Mouse (Mus musculus) sigmoid colon, adult 10 weeks (tissue): Measurements from ENCODE around the gene Rhod. TPM values are rescaled to one million over a fixed set of nuclear protein-coding genes. Genes with fewer than 3 reads are reported as not detected.

Experiments
- polyA plus RNA-seq: library from polyadenylated mRNA; stranded (reverse); fragments of 350-450 nt; fragmentation: Illumina TruSeq; extraction: RNeasy Lipid Tissue Mini Kit (QIAGEN cat#74804); gene quantifications from one replicate; pipeline ENCODE4 v1.2.3, GENCODE M21; 2014; ENCODE audit warnings: low read depth, low replicate concordance

Gene Rhod
- 0.91 TPM for polyA plus RNA-seq

GRCm38 (mm10) chr19:4439161-4439801 lies at the start of gene Rhod:
TSS of gene Rhod (minus strand) at chr19:4439432.

DNA sequence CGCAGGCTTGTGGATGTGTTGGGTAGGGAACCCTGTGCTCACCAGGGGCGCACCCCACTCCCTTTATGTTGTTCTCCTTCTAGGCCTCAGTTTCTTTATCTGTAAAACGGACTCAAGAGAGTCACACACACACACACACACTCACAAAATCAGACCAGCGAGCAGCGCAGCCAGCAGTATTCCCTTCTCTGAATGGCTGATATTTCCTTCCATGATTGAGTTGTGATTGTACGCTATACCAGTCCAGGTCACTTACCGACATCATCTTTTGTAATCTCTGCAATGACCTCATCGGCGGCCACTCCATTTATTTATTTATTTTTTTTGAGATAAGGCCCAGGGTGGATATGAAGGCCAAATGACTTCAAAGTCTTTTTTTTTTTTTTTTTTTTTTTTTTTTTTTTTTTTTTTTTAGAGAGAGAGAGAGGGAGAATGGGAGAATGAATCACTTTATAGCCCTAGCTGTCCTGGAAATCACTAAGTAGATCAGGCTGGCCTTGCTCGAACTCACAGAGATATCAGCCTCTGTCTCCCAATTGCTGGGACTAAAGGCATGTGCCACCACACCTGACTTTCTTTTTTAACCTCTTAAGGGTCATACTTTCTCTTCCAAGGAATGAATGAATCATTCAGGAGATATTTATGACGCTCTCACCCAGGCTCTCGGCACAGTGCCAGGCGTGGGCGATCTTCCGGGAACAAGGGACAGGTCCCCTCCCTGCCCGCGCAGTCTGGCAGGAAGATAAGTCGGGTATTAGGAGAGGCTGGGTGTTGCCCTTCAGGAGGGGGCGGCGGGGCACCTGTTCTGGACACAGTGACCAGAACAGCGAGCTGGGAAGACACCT lies 38.3 kb upstream of the Rhod start, which contains the start of gene Syt12:
TSS of gene Syt12 (minus strand) at position 103 of the 845 bp plus-strand sequence.

DNA sequence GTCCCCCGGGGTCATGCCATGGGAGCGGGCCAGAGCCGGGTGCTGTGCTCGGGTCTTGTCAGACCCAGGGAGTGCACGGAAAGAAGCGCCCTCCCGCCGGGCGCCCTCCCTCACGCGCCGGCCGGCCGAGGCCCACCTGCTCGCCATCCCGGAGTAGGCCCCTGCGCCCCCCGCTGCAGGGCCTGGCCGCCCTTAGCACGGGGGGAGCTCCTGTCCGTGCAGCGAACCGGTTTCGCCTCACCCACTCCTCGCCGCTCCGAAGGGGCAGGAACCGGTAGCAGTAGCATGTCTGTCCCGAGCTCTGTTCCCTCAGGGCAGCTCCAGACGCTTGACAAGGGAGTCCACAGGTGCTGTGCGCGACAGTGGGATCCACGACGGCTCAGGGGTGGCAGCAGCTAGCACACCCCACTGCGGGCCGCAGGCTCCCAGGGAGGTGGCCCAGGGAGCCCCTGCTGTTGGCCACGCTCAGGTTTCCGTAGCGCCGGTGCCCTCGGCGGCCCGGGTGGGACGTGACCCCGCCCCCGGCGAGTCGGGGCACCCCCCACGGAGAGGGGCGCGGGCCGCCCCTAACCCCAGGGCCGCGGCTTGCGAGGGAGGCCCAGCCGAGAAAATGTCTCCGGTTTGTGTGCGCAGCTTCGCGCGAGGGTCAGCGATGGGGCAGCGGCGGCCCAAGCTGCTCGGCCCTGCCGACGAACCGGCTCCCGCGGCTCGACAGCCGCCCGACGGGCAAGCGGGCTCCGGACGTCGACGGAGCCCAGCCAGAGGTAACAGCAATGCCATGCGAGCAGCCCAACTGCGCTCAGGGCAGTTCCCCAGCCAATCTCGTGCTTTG lies 41.2 kb downstream of the Rhod start, which contains the start of gene Kdm2a:
TSS of gene Kdm2a (minus strand) at position 488 of the 832 bp plus-strand sequence.

Other genes starting within 250 kb of the Rhod start
- 1.2 TPM for gene Tbc1d10c, start 248.1 kb downstream of the Rhod start, polyA plus RNA-seq
- 90.7 TPM for gene Ppp1ca, start 247.4 kb downstream of the Rhod start, polyA plus RNA-seq
- 2.5 TPM for gene Rad9a, start 237.8 kb downstream of the Rhod start, polyA plus RNA-seq
- gene Clcf1, start 225.2 kb downstream of the Rhod start, polyA plus RNA-seq, result 0.44 TPM
- not detected for gene AC109138.7, start 225.1 kb downstream of the Rhod start, polyA plus RNA-seq
- gene Pold4, start 207.5 kb downstream of the Rhod start, polyA plus RNA-seq, result not detected
- 9.6 TPM for gene Ssh3, start 170.3 kb downstream of the Rhod start, polyA plus RNA-seq
- not detected for gene Ankrd13d, start 156.3 kb downstream of the Rhod start, polyA plus RNA-seq
- gene Grk2, start 133.2 kb downstream of the Rhod start, polyA plus RNA-seq, result 17.6 TPM
- 81.4 TPM for gene Kdm2a, start 41.1 kb downstream of the Rhod start, polyA plus RNA-seq
- gene Syt12, start 38.0 kb upstream of the Rhod start, polyA plus RNA-seq, result not detected
- gene 2010003K11Rik, start 59.2 kb upstream of the Rhod start, polyA plus RNA-seq, result 7.6 TPM
- gene Pcx, start 71.0 kb upstream of the Rhod start, polyA plus RNA-seq, result 0.50 TPM
- not detected for gene Lrfn4, start 176.2 kb upstream of the Rhod start, polyA plus RNA-seq
- 5.1 TPM for gene Rce1, start 186.2 kb upstream of the Rhod start, polyA plus RNA-seq